Mouse (Mus musculus): ENCODE data around the gene Nubp2.

Nubp2 gene

DNA sequence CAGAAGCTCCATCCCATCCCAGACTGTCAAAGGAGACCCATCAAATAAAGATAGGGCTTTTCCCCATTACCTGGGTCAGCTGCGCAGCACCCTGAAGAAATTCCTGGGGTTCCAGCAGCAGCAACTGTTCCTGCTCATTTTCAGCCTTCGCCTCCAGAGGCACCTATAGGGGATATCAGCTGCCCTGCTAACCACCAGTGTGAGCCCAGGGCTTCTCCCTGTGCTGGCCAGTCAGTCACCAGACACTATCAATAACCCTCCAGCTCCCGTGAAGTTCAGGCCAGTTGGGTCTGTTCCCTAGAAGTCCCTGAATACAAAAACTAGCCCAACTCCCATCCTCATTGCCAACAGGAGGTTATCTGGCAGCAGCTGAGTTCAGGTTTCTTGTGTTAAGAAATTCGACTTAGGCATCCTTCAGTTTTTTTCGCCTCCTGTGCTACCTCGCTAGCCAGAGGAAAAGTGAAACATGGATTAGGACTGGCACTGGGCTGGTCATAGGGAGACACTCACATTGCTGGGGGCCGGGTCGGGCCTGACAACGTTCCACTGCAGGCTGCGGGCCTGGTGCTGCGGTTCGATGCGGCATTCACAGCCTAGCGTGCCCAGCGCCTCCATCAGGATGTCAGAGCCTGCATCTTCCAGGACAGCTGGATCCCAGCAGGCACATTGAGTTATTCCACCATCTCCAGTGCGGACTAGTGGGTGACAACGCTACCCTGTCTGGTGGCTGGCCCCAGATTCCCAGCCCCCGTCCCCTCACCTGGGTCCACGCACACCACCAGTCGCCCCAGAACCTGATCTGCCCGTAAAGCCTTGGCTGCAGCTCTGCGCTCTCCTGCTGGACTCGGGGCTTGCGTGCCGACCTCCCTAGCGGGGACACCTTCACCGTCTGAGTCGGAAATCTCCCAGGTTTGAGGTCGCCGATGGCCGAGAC, 8.2 kb upstream of the Nubp2 start:
- no peak for DNase-seq (ENCODE audit: low read depth, low spot score)

DNA sequence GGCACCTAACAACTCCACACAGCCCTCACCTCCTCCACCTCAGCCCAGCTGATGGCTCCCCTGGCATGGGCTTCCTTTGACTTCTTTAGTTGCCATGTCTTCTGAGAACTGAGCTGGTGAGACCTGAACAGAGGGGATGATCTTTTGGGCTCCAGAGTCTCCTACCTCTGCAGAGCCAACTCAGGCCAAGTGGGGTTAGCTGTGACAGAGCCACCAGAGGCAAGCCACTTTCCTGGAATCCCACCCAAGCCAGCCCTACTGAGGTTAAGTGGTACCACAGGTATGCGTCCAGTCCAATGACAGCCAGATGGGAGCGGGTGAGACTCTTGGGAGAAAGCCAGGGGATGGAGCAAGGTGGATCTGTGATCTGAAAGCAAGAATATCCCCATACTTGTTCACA, 7.1 kb upstream of the Nubp2 start:
- no peak for DNase-seq (ENCODE audit: low read depth, low spot score)

- no peak for DNase-seq (ENCODE audit: low read depth, low spot score)
Measured at GRCm38 (mm10) chr17:24892785-24893184, 6.6 kb upstream of the Nubp2 start.

DNA sequence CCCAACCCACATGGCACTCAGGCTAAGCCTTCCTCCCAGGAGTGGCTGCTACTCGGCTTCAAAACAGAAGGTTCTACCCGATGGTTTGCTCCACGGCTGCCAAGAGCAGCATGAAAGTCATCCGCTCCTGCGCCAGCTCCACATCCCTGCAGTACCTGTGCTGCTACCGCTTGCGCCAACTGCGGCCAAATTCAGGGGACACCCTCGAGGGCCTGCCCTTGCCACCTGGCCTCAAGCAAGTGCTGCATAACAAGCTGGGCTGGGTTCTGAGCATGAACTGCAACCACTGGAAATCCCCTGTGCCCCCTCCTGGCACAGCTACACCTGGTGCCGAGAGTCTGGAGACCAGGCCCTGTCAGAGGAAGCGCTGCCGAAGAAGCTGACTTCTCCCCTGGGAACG, 5.2 kb upstream of the Nubp2 start:
- DNase-seq (ENCODE audit: low read depth, low spot score), result no peak

DNA sequence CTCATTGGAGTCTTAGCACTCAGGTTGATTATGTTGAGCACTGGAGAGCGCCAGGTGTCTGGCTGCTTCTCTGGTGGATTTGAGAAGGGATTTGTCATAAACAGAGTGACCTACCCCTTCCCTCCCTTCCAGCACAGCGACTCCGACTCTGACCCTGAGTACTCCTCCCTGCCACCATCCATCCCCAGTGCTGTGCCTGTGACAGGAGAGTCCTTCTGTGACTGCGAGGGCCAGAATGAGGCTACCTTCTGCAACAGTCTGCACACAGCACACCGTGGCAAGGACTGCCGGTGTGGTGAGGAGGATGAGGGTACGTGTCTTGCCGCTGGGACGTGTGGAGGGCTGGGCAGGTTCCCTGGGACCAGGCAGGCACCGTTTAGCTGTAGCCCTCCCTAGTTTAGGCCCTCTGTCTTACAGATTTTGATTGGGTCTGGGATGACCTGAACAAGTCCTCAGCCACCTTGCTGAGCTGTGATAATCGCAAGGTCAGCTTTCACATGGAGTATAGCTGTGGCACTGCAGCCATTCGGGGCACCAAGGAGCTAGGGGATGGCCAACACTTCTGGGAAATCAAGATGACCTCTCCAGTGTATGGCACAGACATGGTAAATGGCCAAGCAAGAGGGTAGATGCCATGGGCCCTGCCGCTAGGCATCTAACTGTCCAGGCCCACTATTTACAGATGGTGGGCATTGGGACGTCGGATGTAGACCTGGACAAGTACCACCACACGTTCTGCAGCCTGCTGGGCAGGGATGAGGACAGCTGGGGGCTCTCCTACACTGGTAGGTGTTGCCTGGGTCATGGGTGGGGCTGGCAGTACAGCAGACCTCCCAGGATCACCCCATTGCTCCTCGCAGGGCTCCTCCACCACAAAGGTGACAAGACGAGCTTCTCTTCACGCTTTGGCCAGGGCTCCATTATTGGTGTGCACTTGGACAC, 4.3 kb upstream of the Nubp2 start:
- DNase-seq (ENCODE audit: low read depth, low spot score), result no peak

- DNase-seq (ENCODE audit: low read depth, low spot score), result no peak
Measured at GRCm38 (mm10) chr17:24888862-24889261, 2.7 kb upstream of the Nubp2 start.

DNA sequence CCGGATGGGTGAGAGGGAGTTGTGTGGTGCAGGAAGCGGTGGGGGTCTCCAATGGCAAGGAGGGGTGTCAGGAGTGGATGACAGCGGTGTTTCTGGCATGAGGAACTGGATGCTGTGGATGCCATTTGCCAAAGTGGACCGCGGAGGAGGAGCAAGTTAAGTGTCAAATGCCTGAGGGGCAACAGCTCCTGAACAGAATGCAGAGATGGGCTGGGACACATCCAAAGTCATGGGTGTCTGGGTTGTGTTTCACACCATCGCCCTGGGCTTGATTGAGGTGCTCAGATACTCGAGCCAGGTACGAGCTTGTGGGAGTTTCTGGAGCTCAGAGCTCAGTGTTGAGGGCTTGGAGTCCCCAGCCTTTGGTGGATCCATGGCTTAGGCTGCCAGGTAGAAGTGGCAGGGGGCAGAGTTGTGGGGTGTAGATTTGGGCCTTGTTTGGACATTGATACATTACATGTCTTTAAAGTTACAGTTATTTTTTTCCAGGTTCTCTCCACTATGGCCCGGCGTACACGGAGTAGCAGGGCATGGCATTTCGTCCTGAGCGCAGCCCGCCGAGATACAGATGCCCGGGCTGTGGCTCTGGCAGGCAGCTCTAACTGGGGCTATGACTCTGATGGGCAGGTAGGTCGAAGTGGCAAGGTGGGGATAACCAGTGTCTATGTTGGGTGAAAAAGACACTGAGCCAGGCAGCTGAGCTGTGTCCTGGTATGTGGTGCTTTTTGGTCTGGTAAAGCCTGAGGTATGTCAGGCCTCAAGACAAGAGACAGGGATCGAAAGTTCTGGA, 1.3 kb upstream of the Nubp2 start:
- DNase-seq (ENCODE audit: low read depth, low spot score), result no peak

- DNase-seq (ENCODE audit: low read depth, low spot score), result no peak
Measured at GRCm38 (mm10) chr17:24886932-24887271, 753 bp upstream of the Nubp2 start.

DNA sequence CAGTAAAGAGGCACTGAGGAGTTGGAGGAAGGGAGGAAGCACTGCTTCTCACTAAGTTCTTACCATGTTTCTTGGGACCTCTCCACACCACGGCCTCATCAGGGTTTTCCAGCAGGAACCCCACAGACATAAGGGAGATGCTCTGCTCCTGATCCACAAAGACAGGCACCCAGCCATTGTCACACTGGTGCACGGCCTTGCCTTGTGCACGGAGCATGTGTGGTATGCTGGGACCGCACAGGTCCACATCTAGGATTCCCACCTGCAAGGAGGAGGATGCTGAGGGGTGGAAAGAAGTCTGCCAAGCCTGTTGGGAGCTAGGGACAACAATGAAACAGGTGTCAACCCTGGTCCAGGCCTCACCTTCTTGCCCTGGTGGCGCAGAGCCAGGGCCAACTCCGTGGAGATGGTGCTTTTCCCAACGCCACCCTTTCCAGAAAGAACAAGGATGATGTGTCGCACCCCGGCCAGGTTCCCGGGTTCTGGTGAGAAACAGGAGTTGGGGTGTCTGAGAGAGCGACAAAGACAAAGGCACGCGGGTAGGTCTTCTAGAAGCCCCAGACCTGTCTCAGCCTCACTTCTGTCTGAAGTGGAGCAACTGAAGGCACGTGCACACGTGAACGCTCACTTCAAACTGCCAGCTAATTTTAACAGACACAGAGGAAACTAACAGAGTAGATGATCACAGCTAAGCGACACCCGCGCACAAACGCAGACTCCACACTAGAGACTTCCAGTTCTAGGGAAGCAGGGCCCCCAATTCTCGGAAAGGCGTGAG, 604 bp downstream of the Nubp2 start:
- no peak for DNase-seq (ENCODE audit: low read depth, low spot score)

GRCm38 (mm10) chr17:24884391-24884790, 1.8 kb downstream of the Nubp2 start:
- DNase-seq (ENCODE audit: low read depth, low spot score), result no peak

DNA sequence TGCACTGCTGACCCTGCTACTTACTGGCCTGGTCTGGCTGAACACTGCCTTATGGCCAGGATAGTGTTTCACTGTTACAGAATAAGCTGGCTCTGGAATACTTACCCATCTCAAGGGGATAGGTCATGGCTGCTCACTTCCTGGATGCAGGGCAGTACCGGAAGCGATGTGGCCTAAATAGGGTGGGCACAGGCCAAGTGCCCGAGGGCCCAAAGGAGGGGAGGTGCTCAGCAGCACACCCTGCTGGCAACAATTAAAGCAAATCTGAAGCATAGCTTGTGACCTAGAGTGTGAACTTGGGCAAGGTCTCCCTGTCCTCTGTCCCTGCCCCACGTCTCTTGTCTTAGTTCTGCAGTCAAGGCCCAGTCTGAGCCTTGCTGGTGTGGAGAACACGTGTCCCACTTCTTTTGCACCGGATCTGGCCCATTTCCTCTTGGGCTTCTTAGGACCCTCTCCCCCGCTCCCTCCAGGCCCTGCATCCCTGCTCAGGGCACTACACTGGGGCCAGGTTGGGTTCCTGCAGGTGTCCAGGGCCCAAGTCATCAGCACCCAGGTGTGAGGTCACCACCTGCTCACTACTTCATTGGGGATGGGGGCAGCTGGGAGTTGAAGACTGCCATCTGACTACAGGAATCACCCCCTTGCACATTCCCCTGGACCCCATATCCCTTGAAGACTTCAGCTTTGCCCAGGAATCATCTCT, 4.3 kb downstream of the Nubp2 start:
- no peak for DNase-seq (ENCODE audit: low read depth, low spot score)

GRCm38 (mm10) chr17:24878531-24878930, 7.6 kb downstream of the Nubp2 start:
- DNase-seq (ENCODE audit: low read depth, low spot score), result no peak

DNA sequence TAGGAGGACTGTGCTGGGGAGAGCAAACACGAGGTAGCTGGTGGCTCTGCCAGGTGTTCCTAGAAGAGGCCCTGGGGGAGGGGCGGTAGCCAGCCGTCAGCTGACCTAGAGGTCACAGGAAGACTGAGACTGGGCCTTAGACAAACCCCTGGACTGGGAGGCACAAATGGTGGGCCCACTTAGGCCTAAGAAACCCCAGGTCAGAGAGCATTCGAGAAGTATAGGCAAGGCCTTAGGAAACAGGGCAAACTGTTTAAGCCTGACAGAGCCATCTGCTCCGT, 8.1 kb downstream of the Nubp2 start:
- DNase-seq (ENCODE audit: low read depth, low spot score), result no peak

GRCm38 (mm10) chr17:24877336-24878116, 8.6 kb downstream of the Nubp2 start:
- DNase-seq (ENCODE audit: low read depth, low spot score), result no peak

DNA sequence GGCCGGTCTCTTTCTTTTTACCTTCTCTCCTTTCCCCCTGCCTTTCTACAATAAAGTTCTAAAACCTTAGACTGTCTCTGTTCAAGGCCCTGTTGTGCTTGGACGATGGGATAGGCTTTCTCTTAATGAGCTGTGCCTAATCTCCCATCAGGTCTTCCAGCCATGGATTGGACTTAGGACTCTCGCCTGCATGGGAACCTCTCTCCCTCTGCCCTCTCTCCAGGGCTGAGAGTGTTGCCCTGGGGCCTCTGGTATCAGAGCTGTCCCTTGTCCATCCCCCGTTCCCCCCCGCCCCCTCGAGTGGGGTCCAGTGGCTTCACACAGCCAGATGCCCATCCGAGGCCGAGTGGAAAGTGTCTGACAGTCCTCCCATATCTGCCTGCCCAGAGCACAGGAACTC, 11.2 kb downstream of the Nubp2 start:
- DNase-seq (ENCODE audit: low read depth, low spot score), result no peak

DNA sequence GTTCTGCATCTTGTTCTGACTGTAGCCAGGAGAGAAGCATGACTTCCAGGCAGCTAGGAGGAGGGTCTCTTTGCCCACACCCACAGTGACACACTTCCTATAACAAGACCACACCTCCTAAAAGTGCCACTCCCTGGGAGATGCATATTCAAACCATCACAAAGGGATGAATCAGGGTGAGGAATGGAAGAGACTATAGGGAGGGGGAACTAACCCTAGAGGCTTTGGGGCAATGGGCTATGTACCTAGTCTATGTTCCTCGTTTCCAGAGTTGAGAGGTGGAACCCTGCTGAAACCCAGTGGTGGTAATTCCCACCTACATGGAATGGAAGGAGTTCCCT, 11.8 kb downstream of the Nubp2 start:
- no peak for DNase-seq (ENCODE audit: low read depth, low spot score)

- DNase-seq (ENCODE audit: low read depth, low spot score), result no peak
Measured at GRCm38 (mm10) chr17:24873695-24874404, 12.3 kb downstream of the Nubp2 start.

DNA sequence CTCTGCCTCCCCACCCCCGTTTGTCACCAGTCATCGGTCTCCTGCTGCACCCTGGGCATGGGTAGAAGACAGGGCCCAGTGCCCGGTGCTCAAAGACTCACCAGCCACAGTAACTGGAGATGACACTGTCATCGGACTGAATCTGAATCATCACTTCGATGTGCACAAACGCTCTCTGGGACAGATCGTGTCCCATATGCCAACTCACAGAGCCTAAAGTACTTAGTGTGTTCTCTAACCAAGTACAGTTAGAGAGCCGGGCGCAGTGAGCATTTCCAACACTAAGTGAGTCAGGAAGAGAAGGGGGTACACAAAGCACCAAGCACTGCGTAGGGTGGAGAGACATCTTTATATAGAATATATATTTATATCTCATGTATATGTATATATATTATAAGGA, 18.2 kb downstream of the Nubp2 start:
- DNase-seq (ENCODE audit: low read depth, low spot score), result no peak

DNA sequence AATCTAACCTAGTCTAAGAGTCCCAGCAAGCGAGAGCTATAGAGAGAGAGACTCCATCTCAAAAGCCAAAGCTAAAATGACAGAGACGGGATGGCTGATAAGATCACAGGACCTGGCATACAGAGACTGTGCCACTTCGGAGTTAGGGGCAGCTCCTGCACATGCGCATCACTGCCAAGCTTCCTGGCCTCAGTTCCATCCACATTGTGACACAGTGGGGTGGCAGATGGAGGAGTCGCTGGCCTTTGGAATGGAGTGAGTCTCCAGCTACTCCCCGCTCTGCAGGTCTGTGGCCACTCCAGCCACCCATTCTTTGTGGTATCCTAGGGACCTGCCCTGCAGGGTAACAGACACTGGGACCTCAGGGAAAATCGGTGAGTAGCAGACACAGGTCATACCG, 20.4 kb downstream of the Nubp2 start, which contains the start of gene Igfals:
TSS of gene Igfals (plus strand) at position 222 of the 400 bp plus-strand sequence.
- no peak for DNase-seq (ENCODE audit: low read depth, low spot score)

Measured in WW6 (cell line).